Mouse (Mus musculus): ENCODE measurements at regions not wholly inside any gene's neighbourhood (a gene's known extent, or its start where the extent isn't known, plus 50 kb on each side); places are given as distances from the start of the nearest gene placed in this dataset.

- TF ChIP-seq POLR2A (IDR thresholded peaks at IDR 0.05; ENCODE audit: borderline replicate concordance, control insufficient read depth, low read depth, low read length) (no peak), CTCF (IDR thresholded peaks at IDR 0.05; ENCODE audit: control insufficient read depth, insufficient read depth, low read length) (no peak)
Observed at GRCm38 (mm10) chr17:76136660-76137495, 585.1 kb upstream of the Fam98a start.

Measured in bone marrow, adult 2 months (tissue).